Mouse (Mus musculus) MEL-GATA-1-ER (cell line): ENCODE measurements around the gene Smap2.
"Not testable (repeated sequence)": the region's sequence is repeated elsewhere in the genome, so short reads cannot be mapped to it uniquely, and the experiment has no call there.

Source experiments
- DNase-seq: peaks from one replicate; pipeline ENCODE4 v3.0.0-alpha.2; 2012; ENCODE audit warnings: low read depth; ENCODE audit errors: extremely low read depth

Gene Smap2

DNA sequence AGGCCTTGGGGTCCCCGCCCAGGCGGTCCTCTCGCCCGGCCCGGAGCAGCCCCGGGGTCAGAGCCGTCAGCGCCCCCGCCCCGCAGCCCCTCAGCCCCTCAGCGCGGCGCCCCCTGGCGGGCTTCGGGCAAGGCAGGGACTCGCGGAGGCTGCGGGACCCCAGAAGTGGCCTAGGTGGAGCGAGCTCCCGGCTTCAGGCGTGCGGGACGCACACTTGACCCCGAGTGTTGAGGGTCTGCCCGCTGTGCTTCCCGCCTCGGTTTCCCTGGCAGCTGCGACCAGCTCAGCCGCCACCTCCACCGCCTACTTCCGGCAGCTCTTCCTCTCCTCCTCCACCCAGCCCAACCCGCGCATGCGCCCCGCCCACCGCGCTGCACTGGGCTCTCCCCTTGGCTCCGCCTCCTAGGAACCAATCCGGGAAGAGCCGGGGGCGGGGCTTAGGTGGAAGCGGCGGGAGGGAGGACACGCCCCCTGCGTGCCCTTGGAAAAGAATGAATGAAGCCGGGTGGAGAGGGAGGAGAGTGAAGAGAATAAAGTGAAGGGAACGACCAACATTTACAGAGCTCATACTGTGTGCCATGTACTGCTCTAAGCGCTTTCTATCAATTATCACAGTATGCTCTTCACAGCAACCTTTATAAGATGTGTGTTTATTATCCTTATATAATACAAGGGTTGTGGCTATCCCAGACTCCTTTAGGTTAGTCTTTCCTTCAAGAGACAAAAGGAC lies at the start of gene Smap2:
Smap2 (minus strand) TSS at position 320 of the 730 bp plus-strand sequence.
- peak; percentile 80 for DNase-seq

GRCm38 (mm10) chr4:121065336-121065735 lies 48.3 kb upstream of the Smap2 start:
- no peak for DNase-seq

DNA sequence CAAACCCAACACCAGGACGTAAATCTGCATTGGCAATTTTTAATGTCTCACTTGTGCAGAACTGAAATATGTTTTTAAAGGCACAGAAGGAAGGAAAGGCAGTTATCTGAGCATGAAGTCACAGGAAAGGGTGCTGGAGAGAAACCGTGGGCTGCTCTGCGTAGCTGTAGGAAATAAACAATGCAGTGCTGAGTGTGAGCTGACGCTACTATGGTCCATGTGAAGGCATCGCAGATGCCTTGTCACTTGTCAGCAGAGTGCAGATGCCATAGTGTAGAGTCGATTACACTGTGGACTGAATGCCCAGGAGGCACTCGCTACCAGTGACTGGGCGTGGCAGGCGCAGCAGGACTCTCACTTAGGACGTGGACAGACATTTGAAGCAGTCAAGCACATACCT lies 42.2 kb upstream of the Smap2 start:
- DNase-seq = not testable (repeated sequence)

DNA sequence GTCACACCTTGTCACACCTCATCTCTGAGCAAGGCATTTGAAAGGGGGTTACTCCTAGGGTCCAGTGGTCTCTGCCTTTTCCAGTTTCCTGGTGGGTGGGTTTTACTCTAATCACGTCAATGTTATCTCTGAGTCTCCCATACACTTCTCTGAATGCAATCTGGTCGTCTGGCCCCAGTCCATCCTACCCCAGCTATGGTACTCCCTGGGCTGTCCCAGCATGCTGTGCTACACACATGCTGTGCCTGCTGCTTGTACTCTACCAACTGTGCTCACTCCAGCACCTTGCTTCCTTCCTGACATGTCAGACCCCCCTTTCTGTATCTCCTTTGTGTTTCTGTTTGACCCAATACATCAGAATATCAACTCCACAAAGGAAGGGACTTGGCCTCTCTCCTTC lies 40.0 kb upstream of the Smap2 start:
- DNase-seq = no peak

DNA sequence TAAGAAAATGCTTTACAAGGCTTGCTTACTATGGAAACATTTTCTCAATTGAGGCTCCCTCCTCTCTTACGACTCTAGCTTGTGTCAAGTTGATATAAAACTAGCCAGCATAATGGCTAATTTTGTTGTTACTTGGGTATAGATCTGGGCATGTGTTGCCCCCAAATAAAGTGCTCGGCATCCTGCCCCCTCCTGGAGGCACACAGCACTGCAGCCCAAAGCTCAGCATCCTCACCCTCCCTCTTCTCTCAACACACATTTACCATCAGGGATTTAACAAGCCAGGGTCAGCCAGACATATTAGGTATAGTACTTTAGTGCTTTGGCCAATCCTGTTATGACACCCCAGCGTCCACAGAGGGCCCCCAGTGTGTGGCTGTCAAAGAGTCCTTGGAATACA lies 39.3 kb upstream of the Smap2 start:
- DNase-seq = no peak

GRCm38 (mm10) chr4:121052454-121053323 lies 35.6 kb upstream of the Smap2 start:
- no peak for DNase-seq

DNA sequence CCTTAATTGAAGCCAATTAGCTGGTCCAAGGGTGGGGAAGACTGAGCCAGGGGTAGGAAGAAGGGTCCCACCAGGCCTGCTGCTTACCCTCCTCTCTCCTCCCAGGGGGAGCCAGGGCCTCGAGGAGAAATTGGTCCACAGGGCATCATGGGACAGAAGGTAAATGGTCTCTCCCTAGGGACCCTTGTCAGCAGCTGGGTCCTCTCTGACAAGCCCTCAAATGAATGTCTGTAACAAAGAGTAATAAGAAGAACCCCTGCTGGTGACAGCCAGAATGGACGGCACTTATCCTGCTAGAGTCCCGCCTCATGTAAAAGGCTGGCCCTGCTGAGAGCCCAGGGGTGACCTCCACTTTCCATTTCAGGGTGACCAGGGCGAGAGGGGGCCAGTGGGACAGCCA lies 34.8 kb upstream of the Smap2 start:
- DNase-seq = no peak

- no peak for DNase-seq
These were observed 25.9 kb upstream of the Smap2 start for GRCm38 (mm10) chr4:121042946-121043345.

GRCm38 (mm10) chr4:121042472-121042871 lies 25.4 kb upstream of the Smap2 start:
- DNase-seq = no peak

DNA sequence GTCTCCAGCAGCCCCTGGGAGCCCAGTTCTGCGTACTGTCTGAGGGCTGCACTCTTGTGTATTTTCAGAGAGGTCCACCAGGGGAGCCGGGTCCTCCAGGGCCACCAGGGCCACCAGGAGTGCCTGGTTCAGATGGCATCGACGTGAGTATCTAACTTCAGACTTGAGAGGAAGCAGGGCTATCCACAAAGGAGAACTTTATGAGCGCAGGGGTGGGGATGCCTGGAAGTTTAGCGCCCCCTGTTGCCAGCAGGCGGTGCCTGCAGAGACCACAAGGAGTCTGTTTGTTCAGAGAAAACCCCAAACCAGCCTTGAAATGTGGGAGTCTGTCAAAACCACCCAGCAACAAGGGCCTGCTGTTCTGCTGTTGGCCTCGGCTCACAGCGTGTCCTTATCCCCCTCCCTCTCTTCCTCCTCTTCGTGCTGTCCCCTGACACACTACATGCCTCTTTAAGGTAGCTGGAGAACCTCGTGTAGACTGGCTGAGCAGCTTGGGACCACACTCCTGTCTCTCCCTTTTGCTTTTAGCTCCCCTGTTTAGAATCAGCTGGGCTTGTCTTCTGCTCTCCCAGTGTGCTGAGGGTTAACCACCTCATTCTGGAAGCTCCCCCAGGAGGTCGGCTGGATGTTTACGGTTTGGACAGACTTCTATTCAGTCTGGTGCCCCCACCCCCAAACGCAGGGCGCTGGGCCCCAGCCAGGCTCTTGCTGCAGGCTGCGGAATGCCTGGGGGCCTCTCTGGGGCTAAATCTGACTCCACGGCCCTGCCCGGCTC lies 24.0 kb upstream of the Smap2 start:
- peak; percentile 65 for DNase-seq

DNA sequence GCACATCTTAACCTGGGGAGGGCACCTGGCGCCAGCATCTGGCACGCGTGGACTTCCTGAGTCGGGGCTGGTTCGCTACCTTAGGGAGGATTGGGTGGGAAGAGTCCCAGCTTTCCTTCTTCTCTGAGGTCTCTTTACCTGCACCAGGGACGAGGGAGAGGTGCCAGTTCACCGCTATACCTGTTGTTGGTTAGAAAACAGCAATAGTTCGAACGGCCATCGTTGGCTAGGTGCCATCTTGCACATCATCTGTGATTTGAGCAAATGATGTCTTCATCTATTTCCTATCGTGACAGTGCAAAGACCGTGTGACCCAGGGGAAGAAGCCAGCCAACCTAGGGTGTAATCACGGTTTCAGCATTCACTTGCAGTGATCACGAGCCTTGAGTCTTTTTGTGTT lies 23.3 kb upstream of the Smap2 start:
- no peak for DNase-seq

- no peak for DNase-seq
These were observed 22.5 kb upstream of the Smap2 start, which contains the start of gene Col9a2 for GRCm38 (mm10) chr4:121039331-121040115. Col9a2 (plus strand) TSS chr4:121039385.

DNA sequence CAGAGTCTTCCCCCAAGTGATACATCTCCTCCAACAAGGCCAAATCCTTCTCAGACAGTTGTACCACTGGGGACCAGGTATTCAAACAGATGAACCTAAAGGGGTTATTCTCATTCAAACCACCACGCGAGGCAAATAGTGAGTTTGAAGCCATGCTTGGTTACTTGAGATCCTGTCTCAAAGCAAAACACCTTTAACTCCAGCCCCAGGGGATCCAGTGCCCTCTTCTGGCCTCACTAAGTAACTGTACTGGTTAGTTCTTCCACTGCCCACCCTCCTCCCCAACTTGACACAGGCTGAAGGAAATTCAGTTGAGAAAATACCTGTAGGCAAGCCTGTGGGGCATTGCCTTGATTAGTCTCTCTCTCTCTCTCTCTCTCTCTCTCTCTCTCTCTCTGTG lies 16.0 kb upstream of the Smap2 start:
- DNase-seq = no peak

DNA sequence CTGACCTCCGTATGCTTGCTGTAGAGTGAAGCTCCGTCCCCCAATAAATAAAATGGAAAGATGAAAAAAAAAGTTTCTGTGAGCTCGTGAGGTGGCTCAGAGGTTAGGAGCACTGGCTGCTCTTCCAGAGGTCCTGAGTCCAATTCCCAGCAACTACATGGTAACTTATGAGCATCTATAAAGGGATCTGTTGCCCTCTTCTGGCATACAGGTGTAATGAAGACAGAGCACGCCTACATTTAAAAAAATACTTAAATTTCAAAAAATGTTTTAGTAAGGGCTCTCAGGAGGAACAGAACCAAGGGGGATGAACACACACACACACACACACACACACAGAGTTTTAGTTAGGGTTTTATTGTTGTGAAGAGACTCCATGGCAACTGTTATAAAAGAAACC lies 14.4 kb upstream of the Smap2 start:
- no peak for DNase-seq

DNA sequence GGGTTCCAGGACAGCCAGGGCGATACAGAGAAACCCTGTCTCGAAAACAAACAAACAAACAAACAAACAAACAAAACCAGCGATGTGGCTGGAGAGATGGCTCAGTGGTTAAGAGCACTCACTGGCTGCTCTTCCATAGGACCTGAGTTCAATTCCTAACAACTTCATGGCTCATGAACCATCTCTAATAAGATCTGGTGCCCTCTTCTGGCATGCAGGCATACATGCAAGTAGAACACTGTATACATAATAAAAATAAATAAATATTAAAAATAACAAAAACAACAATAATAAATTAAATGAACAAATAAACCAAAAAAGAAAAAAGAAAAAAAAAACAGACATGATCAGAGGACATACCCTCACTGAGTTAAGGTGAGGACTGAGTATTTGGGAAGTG lies 12.6 kb upstream of the Smap2 start:
- DNase-seq = no peak

DNA sequence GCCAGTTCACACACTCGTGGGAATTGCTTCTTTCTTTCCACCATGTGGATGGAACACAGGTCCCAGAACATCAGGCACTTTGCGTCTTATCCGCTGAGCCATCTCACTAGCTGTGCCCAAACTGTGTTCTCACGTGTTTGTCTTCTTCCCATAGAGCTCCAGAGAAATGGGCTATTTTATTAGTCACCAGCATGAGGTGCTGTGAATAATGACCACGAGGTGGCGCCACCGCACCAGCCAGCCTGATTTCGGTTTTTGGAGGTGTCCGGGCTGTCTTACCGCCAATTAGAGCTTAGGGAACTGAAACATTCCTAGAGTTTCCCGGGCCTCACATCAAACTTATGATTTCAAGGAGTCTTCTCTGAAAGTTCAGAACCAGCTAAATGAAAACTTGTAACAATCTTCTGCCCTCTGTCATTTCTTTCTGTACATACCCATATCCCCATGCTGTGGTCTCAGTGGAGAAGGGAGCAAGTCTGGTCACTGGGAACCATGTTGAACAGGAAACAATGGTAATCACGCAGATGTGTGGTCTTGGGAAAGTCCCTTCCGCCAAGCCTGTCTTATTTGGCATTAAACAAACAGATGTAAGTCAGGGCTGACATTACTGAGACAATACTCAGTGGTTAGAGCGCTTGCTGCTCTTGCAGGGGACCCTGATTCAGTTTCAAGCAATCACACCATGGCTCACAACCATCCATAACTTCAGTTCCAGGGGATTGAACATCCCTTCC lies 11.8 kb upstream of the Smap2 start:
- DNase-seq = peak; percentile 58

DNA sequence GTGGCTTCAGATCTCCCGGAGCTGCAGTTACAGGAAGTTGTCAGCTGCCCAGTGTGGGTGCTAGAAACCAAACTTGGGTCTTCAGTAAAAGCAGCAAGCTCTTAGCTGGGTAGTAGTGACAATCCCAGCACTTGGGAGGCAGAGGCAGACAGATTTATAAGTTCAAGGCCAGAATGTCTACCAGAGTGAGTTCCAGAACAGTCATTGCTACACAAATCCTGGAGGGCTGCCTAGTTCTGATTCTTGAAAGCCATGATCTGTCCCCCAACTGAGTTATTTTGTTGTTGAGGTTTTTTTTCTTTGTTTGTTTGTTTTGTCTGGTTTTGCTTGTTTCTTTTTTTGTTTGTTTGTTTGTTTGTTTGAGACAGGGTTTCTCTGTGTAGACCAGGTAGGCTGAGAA lies 11.1 kb upstream of the Smap2 start:
- DNase-seq = no peak

GRCm38 (mm10) chr4:121025681-121026080 lies 8.6 kb upstream of the Smap2 start:
- no peak for DNase-seq

DNA sequence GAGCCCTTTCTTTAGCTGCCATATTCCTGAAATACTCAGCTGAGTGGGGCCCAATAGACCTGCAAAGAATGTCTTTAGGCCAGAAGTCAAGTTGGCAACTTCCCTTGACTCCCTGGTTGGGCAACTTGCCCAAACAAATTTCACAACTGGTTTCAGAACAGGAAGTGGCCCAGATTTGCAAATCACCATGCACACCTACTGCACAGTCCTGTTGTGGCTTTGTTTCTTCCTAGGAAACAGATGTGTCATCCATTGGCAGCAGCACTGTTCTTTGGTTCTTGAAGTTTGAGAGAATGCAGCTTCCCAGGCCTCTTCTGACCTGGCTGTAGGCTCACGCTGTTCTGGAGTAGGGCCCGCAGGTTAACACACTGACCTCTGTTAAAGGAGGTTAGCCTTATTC lies 6.9 kb upstream of the Smap2 start:
- DNase-seq = no peak

DNA sequence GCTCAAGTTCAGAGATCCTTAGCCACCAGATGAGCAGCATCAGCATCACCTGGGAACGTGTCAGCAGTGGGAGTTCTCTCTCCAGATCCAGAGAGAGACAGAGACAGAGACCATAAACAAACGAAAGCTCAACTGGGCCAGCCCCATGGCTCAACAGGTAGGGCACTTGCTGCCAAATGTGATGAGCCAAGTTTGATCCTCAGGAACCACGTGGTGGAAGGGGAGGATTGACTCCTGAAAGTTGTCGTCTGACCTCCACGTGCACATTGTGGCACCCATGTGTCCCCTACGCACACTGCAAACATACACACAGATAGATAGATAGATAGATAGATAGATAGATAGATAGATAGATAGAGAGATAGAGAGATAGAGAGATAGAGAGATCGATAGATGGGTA lies 6.4 kb upstream of the Smap2 start:
- no peak for DNase-seq
